Mouse (Mus musculus) G1E (cell line): ENCODE results near the gene Cnn1. TPM values are rescaled to one million over a fixed set of nuclear protein-coding genes. Genes with fewer than 3 reads are reported as not detected.

Experiments used
- ATAC-seq: 2 replicates; pipeline ENCODE4 v1.8.0; 2016; ENCODE audit warnings: mild to moderate bottlenecking; ENCODE audit not compliant: insufficient number of reproducible peaks, poor library complexity, low FRiP score, severe bottlenecking; ENCODE audit errors: extremely low read depth
- DNase-seq: peaks from one replicate; pipeline ENCODE4 v3.0.0; 2012; ENCODE audit warnings: low spot score
- H3K27me3 ChIP-seq: 2 replicates; pipeline ENCODE4 v1.6.1; 2012; ENCODE audit warnings: mild to moderate bottlenecking, low read length, inconsistent platforms; ENCODE audit not compliant: insufficient read depth
- H3K36me3 ChIP-seq: replicated peaks from 2 replicates; pipeline ENCODE3; 2012; ENCODE audit warnings: mild to moderate bottlenecking, inconsistent platforms
- H3K4me1 ChIP-seq: 2 replicates; pipeline ENCODE4 v1.6.1; 2012; ENCODE audit warnings: low read depth, low read length, inconsistent platforms, mixed read lengths; ENCODE audit not compliant: insufficient read depth
- H3K4me3 ChIP-seq: 2 replicates; pipeline ENCODE4 v1.5.1; 2012; ENCODE audit warnings: low read depth, mild to moderate bottlenecking, inconsistent platforms, low read length, moderate library complexity, mixed read lengths
- H3K9me3 ChIP-seq: replicated peaks from 2 replicates; pipeline ENCODE4 v1.6.1; 2012; ENCODE audit warnings: inconsistent platforms
- CTCF ChIP-seq: IDR thresholded peaks from 2 replicates; pipeline ENCODE4 v1.5.1; 2012; ENCODE audit warnings: low read depth, low read length, inconsistent platforms, mixed read lengths
- GATA1 ChIP-seq: IDR thresholded peaks from 2 replicates; pipeline ENCODE4 v1.6.1; 2012; ENCODE audit warnings: borderline replicate concordance, low read length, inconsistent platforms, mixed read lengths
- GATA2 ChIP-seq: IDR thresholded peaks from 2 replicates; pipeline ENCODE4 v1.6.1; 2012; ENCODE audit warnings: low read depth, low read length, inconsistent platforms, borderline replicate concordance
- POLR2AphosphoS5 ChIP-seq: IDR thresholded peaks from 2 replicates; pipeline ENCODE4 v1.6.1; 2012; ENCODE audit warnings: low read depth, low read length, inconsistent platforms; ENCODE audit not compliant: insufficient replicate concordance
- TAL1 ChIP-seq: conservative IDR thresholded peaks from 2 replicates; pipeline ENCODE4 v1.6.1; 2012; ENCODE audit warnings: low read depth, low read length, inconsistent platforms, mixed read lengths
- polyA plus RNA-seq: library from polyadenylated mRNA; stranded (reverse); fragments of >175 nt; gene quantifications from 2 replicates; pipeline ENCODE4 v1.2.3, GENCODE M21; 2012
- total RNA-seq, 2 experiments: library from RNA; stranded (forward) in 1 of 2; stranded (reverse) in 1 of 2; fragments of 200-1000 nt in 1 of 2; fragments of >200 nt in 1 of 2; fragmentation: Nextera tagmentation in 1 of 2; gene quantifications; 2 replicates each; pipeline ENCODE4 v1.2.3; 2014 to 2017

The Cnn1 gene
- total and polyA plus RNA-seq, 3 experiments = 0.05 TPM; not detected in 2

GRCm38 (mm10) chr9:22157516-22158265 lies 58.7 kb downstream of the Cnn1 start:
- TF ChIP-seq POLR2AphosphoS5 = no peak
- no peak for TF ChIP-seq GATA1
- TF ChIP-seq CTCF = no peak
- TF ChIP-seq GATA2 = no peak
- TF ChIP-seq TAL1 = no peak
- Histone ChIP-seq H3K4me3 (peak overlapping the region; percentile 89), H3K4me1 (peaks cover 46% of the 10 kb centered on the region), H3K27me3 (peaks cover 3% of the 10 kb centered on the region; the same call in 1 of the 2 replicates), H3K9me3 (0 out of 2 replicates have a peak, but pooled peaks cover 3% of the 10 kb centered on the region), H3K36me3 (peaks cover 16% of the 10 kb centered on the region)
- no peak for DNase-seq
- ATAC-seq = no peak

Other genes with a start within 250 kb of the Cnn1 start
Only the 20 nearest of the 21 such genes appear.
- gene Rab3d, start 181.0 kb upstream of the Cnn1 start, total RNA-seq (2014; fragmentation: Nextera tagmentation) = 3.7 and 6.8 TPM in 2 replicates
- 7.0 TPM in 2 replicates for gene Rab3d, start 181.0 kb upstream of the Cnn1 start, total RNA-seq (2017)
- 4.9 and 8.5 TPM in 2 replicates for gene Rab3d, start 181.0 kb upstream of the Cnn1 start, polyA plus RNA-seq
- 1.8 and 3.8 TPM in 2 replicates for gene Ccdc159, start 171.7 kb upstream of the Cnn1 start, total RNA-seq (2014; fragmentation: Nextera tagmentation)
- 0.64 and 0.98 TPM in 2 replicates for gene Ccdc159, start 171.7 kb upstream of the Cnn1 start, total RNA-seq (2017)
- gene Ccdc159, start 171.7 kb upstream of the Cnn1 start, polyA plus RNA-seq = 0.21 and 0.31 TPM in 2 replicates
- 12.8 and 17.6 TPM in 2 replicates for gene Tmem205, start 171.7 kb upstream of the Cnn1 start, total RNA-seq (2014; fragmentation: Nextera tagmentation)
- gene Tmem205, start 171.7 kb upstream of the Cnn1 start, total RNA-seq (2017) = 9.0 and 17.1 TPM in 2 replicates
- gene Tmem205, start 171.7 kb upstream of the Cnn1 start, polyA plus RNA-seq = 11.3 and 15.9 TPM in 2 replicates
- gene Plppr2, start 162.2 kb upstream of the Cnn1 start, total RNA-seq (2014; fragmentation: Nextera tagmentation) = 1.6 and 5.3 TPM in 2 replicates
- 0.41 and 0.44 TPM in 2 replicates for gene Plppr2, start 162.2 kb upstream of the Cnn1 start, total RNA-seq (2017)
- 5.8 and 7.6 TPM in 2 replicates for gene Plppr2, start 162.2 kb upstream of the Cnn1 start, polyA plus RNA-seq
- 11.8 and 12.4 TPM in 2 replicates for gene Swsap1, start 143.5 kb upstream of the Cnn1 start, total RNA-seq (2014; fragmentation: Nextera tagmentation)
- 10.9 and 12.8 TPM in 2 replicates for gene Swsap1, start 143.5 kb upstream of the Cnn1 start, total RNA-seq (2017)
- gene Swsap1, start 143.5 kb upstream of the Cnn1 start, polyA plus RNA-seq = 12.6 and 14.5 TPM in 2 replicates
- gene Epor, start 135.7 kb upstream of the Cnn1 start, total RNA-seq (2014; fragmentation: Nextera tagmentation) = 35.5 and 49.7 TPM in 2 replicates
- 14.4 and 21.9 TPM in 2 replicates for gene Epor, start 135.7 kb upstream of the Cnn1 start, total RNA-seq (2017)
- gene Epor, start 135.7 kb upstream of the Cnn1 start, polyA plus RNA-seq = 125 and 135 TPM in 2 replicates
- not detected in 2 replicates for gene Rgl3, start 109.8 kb upstream of the Cnn1 start, total RNA-seq (2014; fragmentation: Nextera tagmentation)
- gene Rgl3, start 109.8 kb upstream of the Cnn1 start, total RNA-seq (2017) = 0.05 TPM in 1 of 2 replicates, not detected in the other
- not detected in 2 replicates for gene Rgl3, start 109.8 kb upstream of the Cnn1 start, polyA plus RNA-seq
- not detected in 2 replicates for gene Ccdc151, start 96.6 kb upstream of the Cnn1 start, total RNA-seq (2014; fragmentation: Nextera tagmentation)
- gene Ccdc151, start 96.6 kb upstream of the Cnn1 start, total RNA-seq (2017) = 0.22 TPM in 1 of 2 replicates, not detected in the other
- gene Ccdc151, start 96.6 kb upstream of the Cnn1 start, polyA plus RNA-seq = 0.07 and 0.08 TPM in 2 replicates
- gene Prkcsh, start 96.4 kb upstream of the Cnn1 start, total RNA-seq (2014; fragmentation: Nextera tagmentation) = 55.3 and 65.0 TPM in 2 replicates
- 115 and 116 TPM in 2 replicates for gene Prkcsh, start 96.4 kb upstream of the Cnn1 start, total RNA-seq (2017)
- gene Prkcsh, start 96.4 kb upstream of the Cnn1 start, polyA plus RNA-seq = 159 and 167 TPM in 2 replicates
- gene Elavl3, start 47.2 kb upstream of the Cnn1 start, total RNA-seq (2014; fragmentation: Nextera tagmentation) = not detected in 2 replicates
- 0.05 and 0.06 TPM in 2 replicates for gene Elavl3, start 47.2 kb upstream of the Cnn1 start, total RNA-seq (2017)
- gene Elavl3, start 47.2 kb upstream of the Cnn1 start, polyA plus RNA-seq = 0.01 TPM in 1 of 2 replicates, not detected in the other
- gene Gm49318, start 28.0 kb upstream of the Cnn1 start, total RNA-seq (2014; fragmentation: Nextera tagmentation) = not detected in 2 replicates
- gene Gm49318, start 28.0 kb upstream of the Cnn1 start, total RNA-seq (2017) = not detected in 2 replicates
- not detected in 2 replicates for gene Gm49318, start 28.0 kb upstream of the Cnn1 start, polyA plus RNA-seq
- 7.3 and 10.5 TPM in 2 replicates for gene Zfp653, start 27.8 kb upstream of the Cnn1 start, total RNA-seq (2014; fragmentation: Nextera tagmentation)
- 9.1 and 11.3 TPM in 2 replicates for gene Zfp653, start 27.8 kb upstream of the Cnn1 start, total RNA-seq (2017)
- gene Zfp653, start 27.8 kb upstream of the Cnn1 start, polyA plus RNA-seq = 19.0 and 22.4 TPM in 2 replicates
- 18.2 and 25.4 TPM in 2 replicates for gene Ecsit, start 13.8 kb upstream of the Cnn1 start, total RNA-seq (2014; fragmentation: Nextera tagmentation)
- gene Ecsit, start 13.8 kb upstream of the Cnn1 start, total RNA-seq (2017) = 24.0 and 28.5 TPM in 2 replicates
- 33.2 and 43.2 TPM in 2 replicates for gene Ecsit, start 13.8 kb upstream of the Cnn1 start, polyA plus RNA-seq
- gene Elof1, start 18.0 kb downstream of the Cnn1 start, total RNA-seq (2014; fragmentation: Nextera tagmentation) = 88.3 and 119 TPM in 2 replicates
- gene Elof1, start 18.0 kb downstream of the Cnn1 start, total RNA-seq (2017) = 66.7 and 86.0 TPM in 2 replicates
- 90.8 and 98.4 TPM in 2 replicates for gene Elof1, start 18.0 kb downstream of the Cnn1 start, polyA plus RNA-seq
- 17.1 and 24.2 TPM in 2 replicates for gene Acp5, start 36.5 kb downstream of the Cnn1 start, total RNA-seq (2014; fragmentation: Nextera tagmentation)
- 10.3 and 13.0 TPM in 2 replicates for gene Acp5, start 36.5 kb downstream of the Cnn1 start, total RNA-seq (2017)
- 27.6 and 28.5 TPM in 2 replicates for gene Acp5, start 36.5 kb downstream of the Cnn1 start, polyA plus RNA-seq
- 24.8 and 30.3 TPM in 2 replicates for gene Pigyl, start 57.6 kb downstream of the Cnn1 start, total RNA-seq (2014; fragmentation: Nextera tagmentation)
- 34.1 and 37.6 TPM in 2 replicates for gene Pigyl, start 57.6 kb downstream of the Cnn1 start, total RNA-seq (2017)
- 85.2 and 86.5 TPM in 2 replicates for gene Pigyl, start 57.6 kb downstream of the Cnn1 start, polyA plus RNA-seq
- not detected in 2 replicates for gene Zfp872, start 88.9 kb downstream of the Cnn1 start, total RNA-seq (2014; fragmentation: Nextera tagmentation)
- gene Zfp872, start 88.9 kb downstream of the Cnn1 start, total RNA-seq (2017) = 0.16 TPM in 1 of 2 replicates, not detected in the other
- not detected in 2 replicates for gene Zfp872, start 88.9 kb downstream of the Cnn1 start, polyA plus RNA-seq
- gene Zfp809, start 126.5 kb downstream of the Cnn1 start, total RNA-seq (2014; fragmentation: Nextera tagmentation) = 180 and 200 TPM in 2 replicates
- gene Zfp809, start 126.5 kb downstream of the Cnn1 start, total RNA-seq (2017) = 54.9 and 67.1 TPM in 2 replicates
- 11.8 and 16.2 TPM in 2 replicates for gene Zfp809, start 126.5 kb downstream of the Cnn1 start, polyA plus RNA-seq
- 4.4 and 4.9 TPM in 2 replicates for gene Zfp599, start 160.7 kb downstream of the Cnn1 start, total RNA-seq (2014; fragmentation: Nextera tagmentation)
- gene Zfp599, start 160.7 kb downstream of the Cnn1 start, total RNA-seq (2017) = 1.1 and 2.0 TPM in 2 replicates
- 0.07 and 0.13 TPM in 2 replicates for gene Zfp599, start 160.7 kb downstream of the Cnn1 start, polyA plus RNA-seq
- 17.6 and 18.4 TPM in 2 replicates for gene Zfp810, start 208.4 kb downstream of the Cnn1 start, total RNA-seq (2014; fragmentation: Nextera tagmentation)
- gene Zfp810, start 208.4 kb downstream of the Cnn1 start, total RNA-seq (2017) = 12.6 and 13.2 TPM in 2 replicates
- gene Zfp810, start 208.4 kb downstream of the Cnn1 start, polyA plus RNA-seq = 3.0 and 3.3 TPM in 2 replicates